Mouse (Mus musculus): ENCODE results near the gene Abca3. TPM values are rescaled to one million over a fixed set of nuclear protein-coding genes. Genes with fewer than 3 reads are reported as not detected.
A peak's percentile ranks its signal among the peaks of the same experiment; 100 is the strongest.
"Not testable (repeated sequence)": the region's sequence is repeated elsewhere in the genome, so short reads cannot be mapped to it uniquely, and the experiment has no call there.

Abca3 gene
- total RNA-seq, 2 experiments from 2014 or later: 15.9 to 17.0 TPM

DNA sequence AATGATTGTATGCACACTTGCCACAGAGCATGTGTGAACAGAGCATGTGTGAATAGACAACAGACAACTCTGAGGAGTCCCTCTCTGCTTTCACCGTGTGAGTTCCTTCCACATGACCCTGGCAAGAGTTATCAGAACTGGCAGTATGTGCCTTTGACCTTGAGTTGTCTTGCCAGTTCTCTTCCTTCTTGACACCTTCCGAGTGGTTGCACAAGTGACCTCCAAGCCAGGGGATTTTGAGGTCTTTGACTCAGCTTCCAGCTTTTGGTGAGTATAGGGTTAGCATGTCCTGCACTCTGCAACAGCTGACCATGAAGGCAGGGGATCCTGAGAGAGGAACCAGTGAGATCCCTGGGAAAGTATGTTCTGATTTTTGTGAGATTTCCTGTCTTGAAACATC lies 26.7 kb downstream of the Abca3 start:
- DNase-seq (ENCODE audit: low spot score in 2 of 2): no peak

DNA sequence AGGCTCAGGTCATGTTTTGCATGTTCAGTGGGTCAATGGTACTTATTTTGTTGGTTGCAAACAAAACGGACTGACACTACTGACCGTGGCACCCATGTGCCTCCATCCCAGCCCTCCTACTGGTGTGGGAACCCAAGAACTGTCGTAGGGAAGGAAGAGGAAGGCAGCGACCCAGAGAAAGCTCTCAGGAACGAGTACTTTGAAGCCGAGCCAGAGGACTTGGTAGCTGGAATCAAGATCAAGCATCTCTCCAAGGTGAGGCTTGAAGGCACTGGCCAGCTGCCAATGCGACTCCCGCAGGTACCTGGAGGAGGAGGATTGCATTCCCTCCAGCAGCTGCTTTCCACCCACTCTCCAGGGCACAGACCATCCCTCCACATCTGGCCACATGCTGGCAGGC lies 32.0 kb downstream of the Abca3 start:
- no peak for DNase-seq (ENCODE audit: low spot score in 2 of 2)

DNA sequence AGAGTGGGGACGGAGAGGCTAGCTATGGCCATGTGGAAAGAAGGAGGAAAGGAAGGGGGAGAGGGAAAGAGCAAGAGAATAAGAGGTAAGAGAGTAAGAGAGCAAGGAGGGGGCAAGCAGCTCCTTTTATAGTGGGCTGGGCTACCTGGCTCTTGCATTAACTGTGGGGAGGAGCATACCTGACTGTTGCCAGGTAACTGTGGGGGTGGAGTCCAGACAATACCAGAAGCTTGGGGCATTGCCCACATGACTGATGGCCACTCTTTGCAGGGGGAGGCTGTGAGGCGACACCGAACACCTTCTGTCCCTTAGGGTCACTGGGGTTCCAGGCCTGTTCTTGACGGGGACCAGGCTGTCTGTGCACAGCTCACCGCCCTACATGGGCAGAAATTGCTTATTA lies 37.0 kb downstream of the Abca3 start:
- DNase-seq (ENCODE audit: low spot score in 2 of 2): no peak

DNA sequence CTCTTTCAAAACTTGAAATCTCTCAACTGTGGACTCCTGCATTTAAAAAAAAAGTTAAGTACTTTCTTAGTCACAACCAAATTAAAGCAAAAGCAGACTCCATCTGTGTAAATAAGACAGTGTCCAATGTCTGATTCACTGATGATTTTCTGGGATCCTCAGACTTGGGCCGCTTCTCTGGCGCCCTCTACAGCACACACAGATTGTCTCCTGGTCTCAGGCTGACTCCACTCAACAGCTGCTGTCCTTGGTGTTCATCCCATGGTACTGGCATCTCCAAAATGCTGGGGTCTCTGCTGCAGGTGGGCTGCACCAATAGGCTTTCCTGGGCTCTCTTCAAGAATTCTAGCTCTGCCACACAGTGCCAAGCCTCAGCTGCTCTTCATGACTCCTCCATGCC lies 38.1 kb downstream of the Abca3 start:
- peak in 1 of 2 experiments; percentile 40 for DNase-seq (ENCODE audit: low spot score in 2 of 2)

DNA sequence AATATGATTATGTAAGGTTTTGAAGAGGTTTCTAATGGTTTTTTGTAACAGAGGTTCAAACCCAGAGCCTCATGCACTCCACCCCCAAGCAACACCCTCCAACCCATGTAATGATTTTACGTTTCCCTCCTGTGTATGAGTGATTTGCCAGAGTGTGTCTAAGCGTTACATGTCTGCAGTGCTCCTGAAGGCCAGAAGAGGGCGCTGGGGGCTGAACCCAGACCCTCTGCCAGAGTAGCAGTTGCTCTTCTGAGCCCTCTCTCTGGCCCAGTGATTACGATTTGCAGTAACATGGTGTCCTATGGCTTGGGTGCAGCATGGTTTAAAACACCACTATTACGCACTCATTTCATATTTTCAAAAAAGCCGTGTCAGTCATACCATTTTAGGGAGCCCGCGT lies 39.4 kb downstream of the Abca3 start:
- DNase-seq (ENCODE audit: low spot score in 2 of 2): no peak

GRCm38 (mm10) chr17:24393527-24393926 lies 41.8 kb downstream of the Abca3 start:
- no peak for DNase-seq (ENCODE audit: low spot score in 2 of 2)

DNA sequence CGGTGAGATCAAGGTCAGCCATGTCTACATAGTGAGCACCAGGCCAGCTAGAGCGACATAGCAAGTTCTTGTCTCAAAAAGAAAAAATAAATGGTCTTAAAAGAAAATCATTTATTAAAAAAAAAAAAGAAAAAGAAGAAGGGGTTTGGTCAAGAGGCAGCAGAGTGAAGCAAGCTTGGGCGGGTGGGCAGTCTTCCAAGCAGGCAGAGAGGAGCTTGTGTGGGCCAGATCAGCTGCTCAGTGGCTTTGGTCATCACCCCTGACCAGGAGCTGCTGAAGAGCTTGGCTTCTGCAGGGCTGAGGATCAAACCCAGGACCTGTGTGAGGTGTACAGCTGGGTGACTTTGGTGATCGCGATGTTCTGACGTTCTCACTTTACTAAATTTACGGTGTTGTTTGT lies 42.7 kb downstream of the Abca3 start:
- no peak for DNase-seq (ENCODE audit: low spot score in 2 of 2)

GRCm38 (mm10) chr17:24402371-24402770 lies 50.6 kb downstream of the Abca3 start:
- DNase-seq (ENCODE audit: low spot score in 2 of 2): no peak

- no peak for DNase-seq (ENCODE audit: low spot score in 2 of 2)
Measured at GRCm38 (mm10) chr17:24407116-24407803, 55.5 kb downstream of the Abca3 start.

GRCm38 (mm10) chr17:24413557-24414211 lies 61.9 kb downstream of the Abca3 start:
- DNase-seq (ENCODE audit: low spot score in 2 of 2): no peak

- DNase-seq (ENCODE audit: low spot score in 2 of 2): peak; percentile 88 to 95
Measured at GRCm38 (mm10) chr17:24414230-24414976, 62.7 kb downstream of the Abca3 start, which contains the start of gene Rnps1. TSS of gene Rnps1 (plus strand) at chr17:24414565.

- no peak for DNase-seq (ENCODE audit: low spot score in 2 of 2)
Measured at GRCm38 (mm10) chr17:24415011-24415410, 63.3 kb downstream of the Abca3 start.

GRCm38 (mm10) chr17:24416051-24416652 lies 64.4 kb downstream of the Abca3 start:
- no peak for DNase-seq (ENCODE audit: low spot score in 2 of 2)

- DNase-seq (ENCODE audit: low spot score in 2 of 2): no peak
Measured at GRCm38 (mm10) chr17:24423114-24423513, 71.4 kb downstream of the Abca3 start.

- no peak for DNase-seq (ENCODE audit: low spot score in 2 of 2)
Measured at GRCm38 (mm10) chr17:24424489-24424888, 72.7 kb downstream of the Abca3 start.

DNA sequence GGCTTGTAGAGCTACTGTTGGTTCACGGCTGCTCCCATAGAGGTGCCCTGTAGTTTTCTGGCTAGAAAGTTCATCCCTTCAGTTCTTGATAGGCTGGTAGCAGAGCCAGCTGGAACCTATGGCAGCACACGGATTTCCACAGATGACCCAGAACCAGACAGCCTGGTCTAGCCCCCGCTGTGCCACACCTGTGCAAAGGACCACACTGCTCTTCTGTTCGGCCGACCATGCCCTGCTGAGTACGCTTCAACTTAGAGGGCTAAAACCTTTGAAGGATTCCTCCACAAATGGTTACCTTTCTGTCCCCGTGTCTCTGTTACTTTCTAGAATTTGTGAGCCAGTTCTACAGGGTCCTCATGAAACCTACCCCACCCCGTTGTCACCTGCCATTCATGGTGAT lies 73.6 kb downstream of the Abca3 start:
- not testable (repeated sequence) for DNase-seq (ENCODE audit: low spot score in 2 of 2)

DNA sequence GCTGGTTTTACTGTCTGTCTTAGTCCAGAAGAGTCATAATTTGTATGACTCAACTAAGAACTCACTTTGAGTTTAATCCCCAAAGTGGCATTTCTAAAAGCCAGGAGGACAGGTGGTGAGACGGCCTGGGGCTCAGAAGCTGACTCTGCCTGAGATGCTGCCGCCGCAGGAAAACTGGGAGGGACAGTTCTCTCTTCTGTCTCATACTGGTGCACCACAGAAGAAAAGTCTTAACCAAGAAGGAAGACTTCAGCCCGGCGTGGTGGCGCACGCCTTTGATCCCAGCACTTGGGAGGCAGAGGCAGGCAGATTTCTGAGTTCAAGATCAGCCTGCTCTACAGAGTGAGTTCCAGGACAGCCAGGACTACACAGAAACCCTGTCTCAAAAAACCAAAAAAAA lies 74.2 kb downstream of the Abca3 start:
- no peak for DNase-seq (ENCODE audit: low spot score in 2 of 2)

- peak; percentile 87 to 94 for DNase-seq (ENCODE audit: low spot score in 2 of 2)
Measured at GRCm38 (mm10) chr17:24426471-24427169, 74.9 kb downstream of the Abca3 start, which contains the start of gene Eci1. TSS of gene Eci1 (plus strand) at chr17:24426641.

DNA sequence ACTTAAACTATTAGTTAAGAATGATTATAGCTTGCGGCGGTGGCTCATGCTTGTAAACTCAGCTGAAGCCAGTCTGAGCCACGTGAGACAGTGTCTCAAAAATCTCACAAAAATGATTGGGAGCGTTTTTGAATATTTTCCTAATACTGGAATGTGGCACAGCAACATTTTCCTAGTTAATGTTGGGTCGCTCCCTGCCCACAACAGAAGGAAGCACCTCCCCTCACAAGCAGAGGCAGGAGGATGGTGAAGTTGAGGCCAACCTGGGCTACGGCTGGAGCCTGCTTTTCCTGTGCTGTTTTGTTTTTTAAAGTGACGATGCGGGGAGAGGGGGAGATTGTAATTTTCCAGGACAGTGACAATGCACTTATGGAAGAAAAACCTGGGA lies 75.4 kb downstream of the Abca3 start:
- no peak for DNase-seq (ENCODE audit: low spot score in 2 of 2)

GRCm38 (mm10) chr17:24429201-24429983 lies 77.6 kb downstream of the Abca3 start:
- no peak for DNase-seq (ENCODE audit: low spot score in 2 of 2)
